Mouse (Mus musculus) kidney, adult 8-10 months (tissue): Measurements from ENCODE around the gene Atp5f1.
A peak's percentile ranks its signal among the peaks of the same experiment; 100 is the strongest.
"Not testable (repeated sequence)": the region's sequence is repeated elsewhere in the genome, so short reads cannot be mapped to it uniquely, and the experiment has no call there.

Experiments used
- DNase-seq, 2 experiments: peaks; one replicate each; pipeline ENCODE4 v3.0.0; 2022

Atp5f1 gene

DNA sequence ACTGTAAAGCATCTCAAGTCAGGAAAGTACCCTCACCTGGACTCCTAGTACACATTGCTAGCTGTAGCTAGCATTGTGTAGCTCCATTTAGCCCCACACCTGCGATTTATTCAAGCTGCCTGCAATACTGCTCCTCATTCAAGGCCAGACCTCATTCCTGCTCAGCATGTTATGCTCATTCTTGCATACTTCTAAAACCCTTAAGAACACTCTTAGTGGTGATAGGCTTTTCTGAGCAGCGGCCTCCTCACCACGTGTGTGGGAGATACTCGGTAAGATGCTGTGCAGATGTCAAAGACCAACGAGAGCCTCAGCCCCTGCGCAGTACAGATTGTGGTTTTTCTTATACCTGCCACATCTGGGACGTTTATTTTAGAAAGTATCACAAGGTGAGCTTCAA, 30.1 kb downstream of the Atp5f1 start:
- no peak for DNase-seq

- no peak for DNase-seq
Measured at GRCm38 (mm10) chr3:105928781-105929180, 31.1 kb downstream of the Atp5f1 start.

DNA sequence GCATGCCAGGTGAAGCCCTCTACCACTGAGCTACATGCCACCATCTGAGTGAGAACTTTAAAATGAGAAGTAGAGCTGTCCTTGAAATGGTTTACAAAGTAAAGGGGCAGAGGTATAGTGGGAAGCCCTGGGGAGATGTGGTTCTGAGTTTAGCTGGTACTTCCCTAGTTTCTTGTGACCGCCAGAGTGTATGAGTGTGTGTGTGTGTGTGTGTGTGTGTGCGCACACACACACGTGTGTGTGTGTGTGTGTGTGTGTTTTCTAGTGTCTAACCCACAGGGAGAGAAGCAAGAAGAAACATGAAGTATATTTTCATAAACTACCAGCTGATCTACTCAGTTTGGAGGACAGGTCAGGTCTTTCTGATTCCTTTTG, 31.7 kb downstream of the Atp5f1 start:
- DNase-seq = no peak

GRCm38 (mm10) chr3:105927561-105928194, 32.2 kb downstream of the Atp5f1 start:
- peak in 1 of 2 experiments; percentile 17 for DNase-seq

- DNase-seq = no peak
Measured at GRCm38 (mm10) chr3:105924616-105925015, 35.3 kb downstream of the Atp5f1 start.

DNA sequence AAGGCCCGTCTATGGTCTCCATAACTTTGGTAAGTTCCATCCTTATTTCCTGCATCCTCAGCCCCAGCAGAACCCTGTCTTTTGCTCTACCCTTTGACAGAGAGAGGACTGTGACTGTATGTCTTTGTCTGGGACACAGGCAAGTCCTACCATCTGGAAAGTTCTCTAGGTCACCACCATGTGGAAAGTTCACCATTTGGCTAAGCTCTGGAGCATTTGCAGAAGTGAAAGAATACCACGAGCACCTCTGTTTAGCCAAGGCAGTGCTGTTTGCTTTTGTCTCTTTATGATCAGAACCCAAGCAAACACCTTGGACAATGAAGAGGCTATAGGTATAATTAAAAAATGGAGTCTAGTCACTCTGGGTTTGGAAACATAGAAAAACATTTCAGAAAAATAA, 37.9 kb downstream of the Atp5f1 start:
- DNase-seq = no peak

- not testable (repeated sequence) for DNase-seq
Measured at GRCm38 (mm10) chr3:105920743-105921142, 39.2 kb downstream of the Atp5f1 start.

- no peak for DNase-seq
Measured at GRCm38 (mm10) chr3:105918355-105918745, 41.5 kb downstream of the Atp5f1 start.

GRCm38 (mm10) chr3:105917656-105918354, 42.1 kb downstream of the Atp5f1 start:
- DNase-seq = no peak

DNA sequence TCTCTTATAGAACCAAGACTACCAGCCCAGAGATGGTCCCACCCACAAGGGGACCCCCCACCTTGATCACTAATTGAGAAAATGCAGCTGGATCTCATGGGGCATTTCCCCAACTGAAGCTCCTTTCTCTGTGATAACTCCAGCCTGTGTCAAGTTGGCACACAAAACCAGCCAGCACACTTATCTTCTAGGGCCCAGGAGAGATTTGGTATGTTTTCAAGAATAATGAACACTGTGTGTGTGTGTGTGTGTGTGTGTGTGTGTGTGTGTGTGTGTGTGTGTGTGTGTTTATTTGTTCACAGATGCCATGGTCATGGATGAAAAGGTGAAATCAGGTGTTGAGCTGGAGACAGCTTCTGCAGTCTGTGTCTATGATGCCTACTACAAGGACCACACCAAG, 43.4 kb downstream of the Atp5f1 start:
- not testable (repeated sequence) for DNase-seq

GRCm38 (mm10) chr3:105915281-105915680, 44.6 kb downstream of the Atp5f1 start:
- DNase-seq = no peak

- no peak for DNase-seq
Measured at GRCm38 (mm10) chr3:105913839-105914681, 45.8 kb downstream of the Atp5f1 start.

DNA sequence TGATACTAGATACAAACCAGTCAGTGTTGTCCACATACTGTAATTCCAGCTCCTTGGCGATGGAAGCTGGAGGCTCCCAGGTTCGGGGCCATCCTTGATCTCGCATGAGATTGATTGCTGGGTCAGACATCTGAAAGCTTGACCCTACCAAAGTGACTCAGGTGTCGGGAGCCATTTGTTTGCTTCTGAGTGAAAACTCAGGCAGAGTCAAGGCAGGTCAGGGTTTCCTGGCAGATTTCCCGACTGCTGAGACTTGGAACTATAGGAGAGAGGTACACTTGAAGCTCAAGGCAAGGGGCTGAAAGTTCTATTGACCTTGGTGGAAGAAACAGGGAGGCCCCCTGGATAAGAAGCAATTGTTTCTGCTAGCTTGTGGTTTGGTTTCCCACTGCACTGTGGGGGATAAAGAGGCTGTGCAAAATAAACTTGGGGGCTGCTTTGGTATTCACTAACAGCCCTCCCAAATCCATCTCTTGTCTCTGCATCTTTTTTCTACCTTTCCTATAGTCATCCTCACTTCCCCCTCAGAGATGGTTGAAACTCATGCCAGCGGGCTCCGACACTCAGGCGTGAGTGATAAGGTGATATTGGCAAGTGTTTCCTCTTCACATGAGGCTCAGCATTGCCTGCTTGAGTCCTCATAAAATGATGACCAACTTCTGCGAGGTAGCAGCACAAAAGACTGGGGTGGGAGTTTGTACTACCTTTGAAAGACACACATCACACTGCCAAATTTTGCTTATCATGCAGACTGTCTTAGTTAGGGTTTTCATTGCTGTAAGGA, 47.6 kb downstream of the Atp5f1 start:
- no peak for DNase-seq

DNA sequence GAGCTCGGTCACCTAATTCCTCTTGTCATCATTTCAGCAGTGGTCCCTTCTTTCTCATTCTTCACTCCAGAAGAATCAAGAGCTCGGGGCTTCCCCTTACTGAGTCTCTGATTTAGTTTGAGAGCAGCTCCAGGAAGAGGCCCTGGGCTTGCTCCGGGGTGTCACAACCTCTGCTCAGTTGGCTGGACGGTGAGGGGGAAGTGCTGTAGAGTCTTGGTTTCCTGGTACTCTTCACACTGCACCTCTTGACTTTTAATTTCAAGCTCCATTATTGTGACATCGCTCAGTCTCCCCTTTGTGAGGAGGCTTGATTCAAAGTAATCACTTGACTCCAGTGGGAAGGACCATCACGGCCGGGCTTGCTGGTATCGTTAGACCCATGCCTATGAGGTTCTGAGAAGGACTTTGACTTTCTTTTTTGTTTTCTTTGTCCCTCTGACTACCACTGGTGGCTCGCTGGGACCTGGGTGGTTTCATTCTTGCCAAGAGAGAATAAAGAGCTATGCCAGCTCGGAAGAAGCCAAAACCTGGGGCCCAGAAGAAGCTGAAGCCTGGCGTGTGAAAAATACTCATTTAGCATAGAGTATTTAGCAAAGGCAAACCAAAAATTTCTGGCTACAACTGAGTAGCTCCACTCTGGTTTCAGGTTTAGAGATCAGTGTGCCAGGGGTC, 49.2 kb downstream of the Atp5f1 start:
- DNase-seq = no peak

- DNase-seq = no peak
Measured at GRCm38 (mm10) chr3:105908976-105909375, 50.9 kb downstream of the Atp5f1 start.

DNA sequence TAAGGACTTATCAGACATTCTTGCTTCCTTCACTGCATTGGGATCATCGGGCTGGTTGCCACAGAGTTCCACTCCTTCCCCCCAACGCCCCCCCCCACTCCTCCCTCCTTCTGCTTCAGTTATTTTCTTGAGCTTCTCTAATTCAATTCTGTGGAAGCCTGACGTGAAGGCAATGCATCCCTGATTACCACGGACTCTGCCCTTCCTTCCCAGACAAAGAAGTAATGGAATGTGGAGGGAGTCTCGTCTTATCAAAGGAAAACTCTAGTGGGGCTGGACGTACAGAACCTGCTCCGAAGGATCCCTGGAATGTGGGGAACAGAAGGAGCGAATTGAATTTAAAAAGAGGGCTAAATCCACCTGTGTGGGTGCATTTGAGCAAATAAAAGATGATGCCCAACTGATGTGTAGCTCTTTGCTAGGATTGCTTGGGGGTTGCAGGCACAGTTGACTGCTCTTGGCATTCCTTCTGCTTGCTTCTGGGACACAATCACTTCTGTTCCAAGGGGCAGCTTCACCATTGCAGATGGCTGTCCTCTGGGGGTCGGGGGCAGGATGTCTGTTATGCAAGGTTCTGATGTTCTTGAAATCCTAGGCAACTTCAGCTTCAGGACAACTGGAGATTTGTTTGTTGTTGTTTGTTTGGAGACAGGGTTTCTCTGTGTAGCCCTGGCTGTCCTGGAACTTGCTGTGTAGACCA, 51.8 kb downstream of the Atp5f1 start:
- no peak for DNase-seq

DNA sequence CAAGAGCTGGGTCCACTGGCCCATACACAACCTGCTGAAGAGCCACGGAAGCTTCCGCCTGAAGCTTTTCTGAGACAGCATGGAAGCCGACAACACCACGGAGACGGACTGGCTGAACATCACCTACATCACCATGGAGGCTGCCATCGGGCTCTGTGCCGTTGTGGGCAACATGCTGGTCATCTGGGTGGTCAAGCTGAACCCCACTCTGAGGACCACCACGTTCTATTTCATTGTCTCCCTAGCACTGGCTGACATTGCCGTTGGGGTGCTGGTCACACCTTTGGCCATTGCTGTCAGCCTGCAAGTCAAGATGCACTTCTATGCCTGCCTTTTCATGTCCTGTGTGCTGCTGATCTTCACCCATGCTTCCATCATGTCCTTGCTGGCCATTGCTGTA, 55.2 kb downstream of the Atp5f1 start:
- DNase-seq = no peak

- no peak for DNase-seq
Measured at GRCm38 (mm10) chr3:105904213-105904612, 55.7 kb downstream of the Atp5f1 start.

GRCm38 (mm10) chr3:105901468-105901867, 58.4 kb downstream of the Atp5f1 start:
- DNase-seq = no peak

- DNase-seq = no peak
Measured at GRCm38 (mm10) chr3:105900716-105901115, 59.2 kb downstream of the Atp5f1 start.

- DNase-seq = no peak
Measured at GRCm38 (mm10) chr3:105900266-105900665, 59.6 kb downstream of the Atp5f1 start.
